Mouse (Mus musculus): ENCODE measurements around the gene Gbf1. TPM values are rescaled to one million over a fixed set of nuclear protein-coding genes. Genes with fewer than 3 reads are reported as not detected.

The Gbf1 gene
- polyA plus RNA-seq, 1 experiment from 2014 or later, result 30.8 TPM

- H3K9ac ChIP-seq (ENCODE audit: low read depth, low read length), result no peak overlapping the region
- peaks cover 4% of the 10 kb centered on the region; the same call in 1 of the 2 replicates for H3K36me3 ChIP-seq (ENCODE audit: control insufficient read depth, insufficient read depth, low read length)
- 76% methylated on average over 3 of the region's 3 CpGs for WGBS
- no peak overlapping the region for H3K4me2 ChIP-seq
- H3K4me3 ChIP-seq (ENCODE audit: low read depth, low read length), result no peak overlapping the region
- ATAC-seq (replicated peaks; ENCODE audit: low FRiP score) (no peak), DNase-seq (ENCODE audit: low spot score) (no peak)
- peaks cover 11% of the 10 kb centered on the region for H3K4me1 ChIP-seq (replicated peaks; ENCODE audit: control insufficient read depth, insufficient read depth, low read length)
- peaks cover 4% of the 10 kb centered on the region; the same call in 1 of the 2 replicates for H3K27me3 ChIP-seq (replicated peaks; ENCODE audit: control insufficient read depth, insufficient read depth, low read length)
- H3K9me3 ChIP-seq (ENCODE audit: control insufficient read depth, low read length), result no peaks in the 10 kb centered on the region
- H3K27ac ChIP-seq (ENCODE audit: low read depth, low read length), result no peak overlapping the region
Measured at GRCm38 (mm10) chr19:46333906-46334305, 181.6 kb downstream of the Gbf1 start.

Other genes starting within 250 kb of the Gbf1 start
- gene Armh3, start 154.0 kb upstream of the Gbf1 start, polyA plus RNA-seq (2014; fragmentation: Nextera tagmentation; extraction: Ambion mirVana), result 9.2 and 12.2 TPM in 2 replicates
- gene Hps6, start 149.0 kb upstream of the Gbf1 start, polyA plus RNA-seq (2014; fragmentation: Nextera tagmentation; extraction: Ambion mirVana), result 4.9 and 5.4 TPM in 2 replicates
- 73.2 and 77.2 TPM in 2 replicates for gene Pprc1, start 107.6 kb upstream of the Gbf1 start, polyA plus RNA-seq (2014; fragmentation: Nextera tagmentation; extraction: Ambion mirVana)
- gene Ldb1, start 107.3 kb upstream of the Gbf1 start, polyA plus RNA-seq (2014; fragmentation: Nextera tagmentation; extraction: Ambion mirVana), result 67.5 and 78.9 TPM in 2 replicates
- gene Nolc1, start 76.6 kb upstream of the Gbf1 start, polyA plus RNA-seq (2014; fragmentation: Nextera tagmentation; extraction: Ambion mirVana), result 211 TPM in 2 replicates
- not detected in 2 replicates for gene Elovl3, start 20.6 kb upstream of the Gbf1 start, polyA plus RNA-seq (2014; fragmentation: Nextera tagmentation; extraction: Ambion mirVana)
- gene Pitx3, start 4.2 kb upstream of the Gbf1 start, polyA plus RNA-seq (2014; fragmentation: Nextera tagmentation; extraction: Ambion mirVana), result 0.47 and 0.55 TPM in 2 replicates
- 6.0 and 6.6 TPM in 2 replicates for gene Nfkb2, start 151.8 kb downstream of the Gbf1 start, polyA plus RNA-seq (2014; fragmentation: Nextera tagmentation; extraction: Ambion mirVana)
- gene Psd, start 174.6 kb downstream of the Gbf1 start, polyA plus RNA-seq (2014; fragmentation: Nextera tagmentation; extraction: Ambion mirVana), result 11.9 and 12.4 TPM in 2 replicates
- gene Fbxl15, start 175.7 kb downstream of the Gbf1 start, polyA plus RNA-seq (2014; fragmentation: Nextera tagmentation; extraction: Ambion mirVana), result 15.7 and 16.4 TPM in 2 replicates
- 151 and 153 TPM in 2 replicates for gene Cuedc2, start 186.2 kb downstream of the Gbf1 start, polyA plus RNA-seq (2014; fragmentation: Nextera tagmentation; extraction: Ambion mirVana)
- gene Mfsd13a, start 188.6 kb downstream of the Gbf1 start, polyA plus RNA-seq (2014; fragmentation: Nextera tagmentation; extraction: Ambion mirVana), result 21.9 and 25.4 TPM in 2 replicates
- 0.87 and 1.5 TPM in 2 replicates for gene 2310034G01Rik, start 197.8 kb downstream of the Gbf1 start, polyA plus RNA-seq (2014; fragmentation: Nextera tagmentation; extraction: Ambion mirVana)
- gene Actr1a, start 243.2 kb downstream of the Gbf1 start, polyA plus RNA-seq (2014; fragmentation: Nextera tagmentation; extraction: Ambion mirVana), result 90.6 and 103 TPM in 2 replicates
- 22.8 and 24.7 TPM in 2 replicates for gene Sufu, start 244.4 kb downstream of the Gbf1 start, polyA plus RNA-seq (2014; fragmentation: Nextera tagmentation; extraction: Ambion mirVana)

Measured in liver, embryonic 11.5 days (tissue).